Mouse (Mus musculus) C2C12 (cell line): ENCODE data around the gene Oaf. TPM values are rescaled to one million over a fixed set of nuclear protein-coding genes. Genes with fewer than 3 reads are reported as not detected.

Experiments used
- H3K27me3 ChIP-seq: one replicate; pipeline ENCODE4 v1.6.1; 2011; ENCODE audit not compliant: control insufficient read depth, insufficient read depth, insufficient read length
- H3K36me3 ChIP-seq: one replicate; pipeline ENCODE4 v1.6.1; 2011; ENCODE audit not compliant: control insufficient read depth, insufficient read depth
- H3K4me3 ChIP-seq: one replicate; pipeline ENCODE4 v1.5.1; 2011; ENCODE audit warnings: mild to moderate bottlenecking, control low read depth; ENCODE audit not compliant: poor library complexity, insufficient read depth, severe bottlenecking
- H3K79me2 ChIP-seq: one replicate; pipeline ENCODE4 v1.6.1; 2011; ENCODE audit not compliant: control insufficient read depth, insufficient read depth
- H3K79me3 ChIP-seq: one replicate; pipeline ENCODE4 v1.6.1; 2011; ENCODE audit warnings: low read depth, control low read depth
- H3ac ChIP-seq: one replicate; pipeline ENCODE3; 2011; ENCODE audit warnings: low read depth; ENCODE audit not compliant: control insufficient read depth, insufficient read length
- CEBPB ChIP-seq: IDR thresholded peaks from one replicate; pipeline ENCODE4 v1.6.1; 2011; ENCODE audit warnings: low read depth, mild to moderate bottlenecking, control low read depth, moderate library complexity
- CTCF ChIP-seq: IDR thresholded peaks from one replicate; pipeline ENCODE4 v1.5.1; 2011; ENCODE audit not compliant: control insufficient read depth, insufficient read depth, insufficient read length
- FOSL1 ChIP-seq: IDR thresholded peaks from one replicate; pipeline ENCODE4 v1.8.0; 2011; ENCODE audit warnings: mild to moderate bottlenecking, low read length; ENCODE audit not compliant: poor library complexity, insufficient read depth, severe bottlenecking
- MAX ChIP-seq: IDR thresholded peaks from one replicate; pipeline ENCODE4 v1.6.1; 2011; ENCODE audit warnings: mild to moderate bottlenecking, control low read depth
- MYOD1 ChIP-seq: IDR thresholded peaks from one replicate; pipeline ENCODE4 v1.6.1; 2011; ENCODE audit warnings: low read depth; ENCODE audit not compliant: control insufficient read depth, insufficient read length
- MYOG ChIP-seq: IDR thresholded peaks from one replicate; pipeline ENCODE4 v1.6.1; 2011; ENCODE audit not compliant: control insufficient read depth, insufficient read length; ENCODE audit errors: extremely low read depth
- USF1 ChIP-seq: IDR thresholded peaks from one replicate; pipeline ENCODE4 v1.6.1; 2011; ENCODE audit warnings: low read depth, mild to moderate bottlenecking, control low read depth, moderate library complexity
- polyA plus RNA-seq: library from polyadenylated mRNA; unstranded; fragments of >200 nt; fragmentation: generic; extraction: Trizol; gene quantifications from one replicate; pipeline ENCODE4 v1.2.1, GENCODE M21; 2012; ENCODE audit warnings: missing spikeins

The Oaf gene
- polyA plus RNA-seq, 1 experiment, result 86.9 TPM

DNA sequence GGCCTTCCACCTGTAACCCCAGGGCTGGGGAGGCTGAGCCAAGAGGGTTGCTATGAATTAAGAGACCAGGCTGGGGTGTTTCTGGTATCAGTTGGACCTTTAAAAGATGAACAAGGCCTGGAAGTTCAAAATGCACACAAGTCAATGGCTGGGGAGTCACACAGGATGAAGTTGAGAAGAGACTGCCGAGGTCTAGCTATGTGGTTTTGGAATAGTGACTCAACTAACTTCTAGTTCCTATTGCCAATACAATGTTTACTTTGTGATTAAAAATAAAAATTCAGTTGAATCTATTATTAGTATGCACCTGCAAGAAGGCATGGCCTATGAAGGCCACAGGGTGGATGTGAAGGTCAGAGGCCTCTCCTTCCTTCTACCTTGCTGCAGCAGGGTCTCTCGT, 12.1 kb upstream of the Oaf start:
- H3K27me3 ChIP-seq, result no peaks in the 10 kb centered on the region
- no peaks in the 10 kb centered on the region for H3K79me3 ChIP-seq
- no peak overlapping the region for H3ac ChIP-seq
- H3K36me3 ChIP-seq, result no peaks in the 10 kb centered on the region
- TF ChIP-seq CEBPB, result no peak
- TF ChIP-seq MYOD1, result no peak
- TF ChIP-seq MAX, result no peak
- no peak overlapping the region for H3K4me3 ChIP-seq
- no peaks in the 10 kb centered on the region for H3K79me2 ChIP-seq

DNA sequence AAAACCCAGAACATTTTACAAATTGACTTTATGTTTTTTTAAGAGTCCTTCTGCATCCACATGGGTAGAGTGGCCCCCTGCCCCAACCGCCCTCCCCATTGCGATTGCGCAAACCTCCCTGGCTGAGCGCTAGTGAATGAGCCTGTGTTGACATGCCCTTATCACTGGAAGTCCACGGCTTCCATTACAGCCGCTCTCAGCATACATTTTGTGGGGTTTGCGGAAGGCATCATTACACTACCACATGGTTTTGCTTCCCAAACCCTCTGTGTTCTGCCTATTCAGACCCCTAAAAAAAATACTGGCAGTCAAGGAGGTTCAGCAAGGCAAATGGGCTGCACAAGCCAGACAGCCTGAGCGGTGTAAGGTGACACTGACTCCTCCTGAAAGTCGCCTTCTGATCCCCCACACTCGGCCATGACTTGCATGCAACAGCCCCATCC, 7.0 kb upstream of the Oaf start:
- H3K27me3 ChIP-seq, result no peaks in the 10 kb centered on the region
- no peaks in the 10 kb centered on the region for H3K79me2 ChIP-seq
- no peak for TF ChIP-seq USF1
- TF ChIP-seq CEBPB, result peak; percentile 35
- TF ChIP-seq MAX, result no peak
- no peak overlapping the region for H3K4me3 ChIP-seq
- H3ac ChIP-seq, result no peak overlapping the region
- no peaks in the 10 kb centered on the region for H3K36me3 ChIP-seq
- H3K79me3 ChIP-seq, result no peaks in the 10 kb centered on the region

DNA sequence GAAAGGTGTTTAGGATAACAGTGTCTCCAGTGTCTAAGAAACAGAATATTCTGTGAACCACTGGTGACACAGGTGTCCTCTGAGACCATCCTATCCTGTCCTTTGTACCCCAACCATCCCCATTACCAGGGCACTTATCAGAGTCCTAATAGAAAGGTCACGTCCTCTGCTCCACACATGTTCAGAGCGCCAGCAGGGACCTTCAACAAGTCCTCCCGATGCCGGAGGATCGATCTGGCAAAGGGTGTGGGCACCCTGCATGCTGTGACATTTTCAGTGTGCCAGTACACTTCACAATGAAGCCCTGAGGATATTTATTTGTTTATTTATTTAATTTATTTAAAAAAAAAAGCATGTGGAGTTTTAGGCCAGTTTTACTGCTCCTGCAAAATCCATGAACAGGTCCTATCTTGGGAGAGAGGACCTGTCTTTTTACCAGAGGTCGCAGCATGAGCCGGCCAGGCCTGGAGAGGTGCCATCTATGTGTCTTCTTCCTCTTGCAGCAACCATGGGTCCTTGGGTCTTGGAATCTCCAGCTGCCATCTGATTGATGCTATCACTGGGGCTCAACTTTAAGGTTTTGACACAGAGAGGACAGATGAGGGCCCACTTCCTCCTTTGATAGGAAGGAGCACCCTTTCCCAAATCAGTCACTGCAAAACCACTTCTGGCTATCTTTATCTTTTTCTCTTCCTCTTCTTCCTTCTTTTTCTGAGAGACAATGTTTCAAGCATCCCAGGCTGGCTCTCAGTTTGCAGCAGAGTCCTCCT, 6.3 kb upstream of the Oaf start:
- Histone ChIP-seq H3ac (no peak overlapping the region), H3K36me3 (no peaks in the 10 kb centered on the region), H3K4me3 (no peak overlapping the region), H3K79me3 (no peaks in the 10 kb centered on the region), H3K27me3 (no peaks in the 10 kb centered on the region), H3K79me2 (no peaks in the 10 kb centered on the region)
- TF ChIP-seq CTCF (no peak), MYOD1 (no peak), MYOG (no peak), USF1 (no peak), FOSL1 (no peak), MAX (no peak), CEBPB (no peak)

DNA sequence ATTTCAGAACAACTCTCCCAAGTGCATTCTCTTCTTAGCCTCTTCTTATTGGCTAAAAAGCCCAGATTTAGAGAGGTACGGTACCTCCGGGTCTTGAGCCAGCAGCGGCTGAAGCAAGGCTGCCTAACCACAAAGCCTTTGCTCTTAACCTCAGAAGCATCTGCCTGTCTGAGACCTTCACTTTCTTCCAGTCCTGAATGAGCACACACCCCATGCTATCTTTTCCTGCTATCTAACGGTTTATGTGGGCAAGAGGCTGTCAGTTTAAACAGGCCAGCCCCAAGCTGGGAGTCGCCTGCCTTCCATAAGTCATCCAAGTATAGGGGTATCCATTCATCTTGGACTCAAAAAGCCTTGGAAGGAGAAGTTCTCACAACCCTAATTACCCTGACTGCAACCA, 2.7 kb upstream of the Oaf start:
- peaks cover 21% of the 10 kb centered on the region for H3K79me2 ChIP-seq
- H3K4me3 ChIP-seq, result no peak overlapping the region
- H3K79me3 ChIP-seq, result peaks cover 17% of the 10 kb centered on the region
- no peak overlapping the region for H3ac ChIP-seq
- no peak for TF ChIP-seq MYOG
- no peak for TF ChIP-seq MYOD1
- no peak for TF ChIP-seq MAX
- no peak for TF ChIP-seq CTCF
- TF ChIP-seq USF1, result no peak
- H3K27me3 ChIP-seq, result no peaks in the 10 kb centered on the region
- H3K36me3 ChIP-seq, result no peaks in the 10 kb centered on the region

DNA sequence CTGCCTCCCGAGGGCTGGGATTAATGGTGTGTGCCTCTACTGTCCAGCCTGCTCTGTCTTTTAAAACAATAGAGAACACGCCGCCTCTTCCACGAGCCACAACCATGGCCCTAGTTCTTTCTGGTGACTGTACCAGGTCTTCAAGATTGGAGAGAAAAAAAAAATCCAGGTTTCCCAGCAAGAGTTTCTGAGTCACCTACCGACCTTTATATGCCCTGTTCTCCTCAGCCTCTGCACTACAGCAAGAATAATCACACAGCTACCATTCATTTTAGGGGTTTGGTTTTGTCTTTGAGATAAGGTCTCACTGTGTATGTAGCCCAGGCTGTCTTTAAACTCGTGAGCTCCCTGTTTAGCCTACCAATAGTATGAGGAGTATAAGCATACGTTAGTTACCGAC, 2.3 kb upstream of the Oaf start:
- H3K79me3 ChIP-seq, result peaks cover 21% of the 10 kb centered on the region
- H3K36me3 ChIP-seq, result no peaks in the 10 kb centered on the region
- no peaks in the 10 kb centered on the region for H3K27me3 ChIP-seq
- peaks cover 26% of the 10 kb centered on the region for H3K79me2 ChIP-seq
- no peak overlapping the region for H3ac ChIP-seq
- no peak for TF ChIP-seq USF1
- no peak for TF ChIP-seq MAX
- no peak for TF ChIP-seq MYOD1
- no peak for TF ChIP-seq CEBPB
- no peak for TF ChIP-seq MYOG
- no peak for TF ChIP-seq CTCF
- no peak overlapping the region for H3K4me3 ChIP-seq

DNA sequence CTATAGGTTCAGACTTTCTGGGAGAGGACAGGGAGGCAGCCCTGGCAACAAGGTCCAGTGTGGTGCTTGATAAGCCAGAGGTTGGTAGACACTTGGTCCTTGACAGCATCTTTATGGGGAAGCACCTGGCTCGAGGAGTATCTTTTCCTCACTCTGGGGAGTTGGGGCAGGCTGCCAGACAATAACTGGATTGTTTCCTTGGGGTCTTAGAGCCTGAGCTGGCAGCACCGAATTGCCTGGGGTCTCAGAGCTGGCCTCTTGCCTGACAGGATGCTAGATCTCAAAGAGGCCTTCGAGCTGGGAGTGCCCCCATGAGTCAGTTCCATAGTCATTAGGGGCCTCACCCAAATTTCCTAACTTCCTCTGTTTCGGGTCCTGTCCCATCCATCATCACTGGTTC, 1.6 kb upstream of the Oaf start:
- Histone ChIP-seq H3K27me3 (no peaks in the 10 kb centered on the region), H3ac (no peak overlapping the region), H3K4me3 (no peak overlapping the region), H3K79me3 (peaks cover 27% of the 10 kb centered on the region), H3K79me2 (peaks cover 33% of the 10 kb centered on the region), H3K36me3 (no peaks in the 10 kb centered on the region)
- TF ChIP-seq CEBPB, result no peak
- no peak for TF ChIP-seq CTCF
- no peak for TF ChIP-seq USF1
- TF ChIP-seq MYOD1, result no peak
- TF ChIP-seq FOSL1, result no peak
- no peak for TF ChIP-seq MYOG
- TF ChIP-seq MAX, result no peak
